Mouse (Mus musculus): ENCODE measurements around the gene Slpi.
A peak's percentile ranks its signal among the peaks of the same experiment; 100 is the strongest.

DNA sequence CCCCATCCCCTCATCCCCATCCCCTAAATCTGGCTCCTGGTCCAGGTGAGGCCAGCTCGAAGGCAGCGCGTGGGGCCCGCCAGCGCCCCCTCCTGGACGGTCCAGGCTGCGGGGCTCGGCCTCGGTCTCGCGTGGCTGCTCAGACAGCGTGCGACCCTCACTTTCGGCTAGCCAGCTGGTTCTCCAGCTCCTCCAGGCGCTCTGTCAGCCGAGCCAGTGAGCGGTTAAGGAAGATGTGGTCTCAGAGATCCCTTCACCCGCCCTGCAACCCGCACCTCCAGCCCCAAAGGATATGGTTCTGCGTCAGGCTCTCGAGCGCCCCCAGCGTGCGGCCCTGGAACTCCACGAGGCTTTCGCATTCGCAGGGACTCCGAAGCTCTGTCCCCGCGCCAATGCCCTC is 604 bp upstream of the Slpi start:
- peak; percentile 81 for TF ChIP-seq CTCF (IDR thresholded peaks at IDR 0.05; ENCODE audit: low read depth, low read length)
- TF ChIP-seq POLR2A (IDR thresholded peaks at IDR 0.05; ENCODE audit: extremely low read depth, insufficient read depth, low read length): no peak

Measured in liver, adult 2 months (tissue).